Mouse (Mus musculus): ENCODE data around the gene Cep85l. TPM values are rescaled to one million over a fixed set of nuclear protein-coding genes. Genes with fewer than 3 reads are reported as not detected.

Cep85l gene
- total and polyA plus RNA-seq, 3 experiments, result 4.3 to 16.5 (median 16.2) TPM

DNA sequence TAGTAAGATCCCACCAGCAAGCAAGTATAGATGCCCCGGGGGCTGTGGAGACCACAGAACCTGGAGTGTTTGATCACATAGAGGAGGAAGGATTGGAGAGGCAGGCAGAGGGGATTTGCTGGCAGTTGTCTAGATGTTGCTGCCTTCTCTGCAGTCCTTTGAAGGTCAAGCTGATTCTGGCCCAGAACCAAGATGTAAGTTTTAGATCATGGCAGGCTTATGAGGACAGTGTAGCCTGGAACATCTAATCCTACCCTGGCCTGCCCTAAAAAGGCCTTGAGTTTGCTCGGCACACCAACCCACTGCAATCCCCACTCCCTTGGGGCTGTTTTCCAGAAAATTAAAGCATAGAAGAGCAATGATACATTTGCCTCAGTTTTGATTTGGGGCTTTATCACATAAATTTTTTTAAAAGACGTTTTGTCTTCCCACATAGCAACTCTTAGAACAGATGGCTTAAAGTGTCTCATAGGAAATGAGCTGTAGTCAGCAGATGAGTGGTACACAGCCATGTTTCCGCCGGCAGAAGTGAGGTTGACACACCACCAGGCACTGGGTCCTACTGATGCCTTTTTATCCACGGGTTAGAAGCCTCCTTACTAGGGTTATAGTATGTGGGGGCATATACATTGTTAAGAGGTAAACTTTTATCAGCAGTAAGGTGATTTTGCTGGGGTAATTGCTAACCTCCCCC, 8.6 kb upstream of the Cep85l start:
- no peak overlapping the region for H3K27ac ChIP-seq
- H3K79me2 ChIP-seq (replicated peaks; ENCODE audit: control insufficient read depth, insufficient read depth, low read length), result no peaks in the 10 kb centered on the region
- no peaks in the 10 kb centered on the region for H3K27me3 ChIP-seq (ENCODE audit: control insufficient read depth, insufficient read depth, low read length)
- 63% methylated on average over 6 of the region's 6 CpGs for WGBS
- no peaks in the 10 kb centered on the region for H3K4me1 ChIP-seq (ENCODE audit: control insufficient read depth, insufficient read depth, low read length)
- no peak for TF ChIP-seq CTCF (IDR thresholded peaks at IDR 0.05)
- TF ChIP-seq POLR2A (IDR thresholded peaks at IDR 0.05; ENCODE audit: insufficient read depth, low read depth, low read length), result no peak
- no peak for TF ChIP-seq EP300 (IDR thresholded peaks at IDR 0.05; ENCODE audit: insufficient read depth, low read depth, low read length)
- H3K36me3 ChIP-seq (ENCODE audit: control insufficient read depth, insufficient read depth, low read length), result no peaks in the 10 kb centered on the region
- no peak overlapping the region for H3K9ac ChIP-seq (ENCODE audit: low read depth, low read length)
- intact Hi-C loops (cut with DNase I), result no loop called here
- no peak for DNase-seq
- no peak overlapping the region for H3K4me3 ChIP-seq

DNA sequence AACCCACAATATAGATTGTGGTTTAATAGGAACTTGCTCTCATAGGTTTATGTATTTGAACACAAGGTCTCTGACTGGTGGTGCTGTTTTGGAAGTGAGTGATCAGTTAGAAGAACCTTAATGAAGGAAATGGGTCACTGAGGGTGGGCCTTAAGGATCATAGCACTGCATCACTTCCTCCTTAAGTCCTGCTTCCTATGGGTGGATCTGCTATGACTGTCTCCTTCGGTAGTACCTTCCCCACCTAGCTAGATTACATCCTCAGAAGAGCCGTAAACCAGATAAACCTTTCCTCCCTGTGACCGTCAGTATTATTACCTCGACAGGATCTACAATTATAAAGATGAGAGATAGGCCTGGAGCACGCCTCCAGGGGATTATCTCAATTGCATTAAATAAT, 5.7 kb upstream of the Cep85l start:
- H3K36me3 ChIP-seq (ENCODE audit: control insufficient read depth, insufficient read depth, low read length), result no peaks in the 10 kb centered on the region
- H3K27ac ChIP-seq, result no peak overlapping the region; the same call in 1 of the 2 replicates
- WGBS, result 57% methylated on average over 5 of the region's 5 CpGs
- no peaks in the 10 kb centered on the region for H3K27me3 ChIP-seq (ENCODE audit: control insufficient read depth, insufficient read depth, low read length)
- no peaks in the 10 kb centered on the region for H3K4me1 ChIP-seq (ENCODE audit: control insufficient read depth, insufficient read depth, low read length)
- no peak overlapping the region for H3K4me3 ChIP-seq
- H3K79me2 ChIP-seq (replicated peaks; ENCODE audit: control insufficient read depth, insufficient read depth, low read length), result no peaks in the 10 kb centered on the region
- no peak for DNase-seq
- no peak overlapping the region for H3K9ac ChIP-seq (ENCODE audit: low read depth, low read length)
- TF ChIP-seq CTCF (IDR thresholded peaks at IDR 0.05), result no peak
- no peak for TF ChIP-seq POLR2A (IDR thresholded peaks at IDR 0.05; ENCODE audit: insufficient read depth, low read depth, low read length)
- no peak for TF ChIP-seq EP300 (IDR thresholded peaks at IDR 0.05; ENCODE audit: insufficient read depth, low read depth, low read length)
- intact Hi-C loops (cut with DNase I), result no loop called here

DNA sequence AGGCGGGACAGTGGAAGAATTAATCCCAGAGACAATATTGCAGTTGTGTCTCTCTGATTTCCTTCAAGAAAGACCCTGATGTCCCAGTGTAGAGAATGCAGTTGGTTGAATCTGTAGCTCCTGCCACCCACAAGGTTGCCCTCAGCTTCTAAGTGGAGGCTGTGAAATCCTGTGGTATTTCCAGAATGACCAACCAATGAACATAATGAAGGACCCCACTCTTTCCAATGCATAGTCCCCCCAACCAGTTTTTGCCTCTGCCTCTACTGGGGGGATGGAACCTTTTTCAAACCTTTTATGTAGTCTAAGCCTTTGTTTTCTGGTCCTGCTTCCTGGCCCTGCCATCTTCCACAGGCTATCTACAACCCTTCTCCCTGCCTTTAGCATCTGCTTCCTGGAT, 5.1 kb upstream of the Cep85l start:
- 96% methylated on average over 1 of the region's 1 CpGs for WGBS
- Histone ChIP-seq H3K9ac (ENCODE audit: low read depth, low read length) (no peak overlapping the region), H3K4me1 (ENCODE audit: control insufficient read depth, insufficient read depth, low read length) (peaks cover 2% of the 10 kb centered on the region; the same call in 1 of the 2 replicates), H3K4me3 (no peak overlapping the region), H3K27me3 (ENCODE audit: control insufficient read depth, insufficient read depth, low read length) (no peaks in the 10 kb centered on the region), H3K79me2 (replicated peaks; ENCODE audit: control insufficient read depth, insufficient read depth, low read length) (no peaks in the 10 kb centered on the region), H3K27ac (no peak overlapping the region), H3K36me3 (ENCODE audit: control insufficient read depth, insufficient read depth, low read length) (peaks cover 2% of the 10 kb centered on the region; the same call in 1 of the 2 replicates)
- intact Hi-C loops (cut with DNase I), result no loop called here
- no peak for DNase-seq
- TF ChIP-seq EP300 (IDR thresholded peaks at IDR 0.05; ENCODE audit: insufficient read depth, low read depth, low read length) (no peak), CTCF (IDR thresholded peaks at IDR 0.05) (no peak), POLR2A (IDR thresholded peaks at IDR 0.05; ENCODE audit: insufficient read depth, low read depth, low read length) (no peak)

DNA sequence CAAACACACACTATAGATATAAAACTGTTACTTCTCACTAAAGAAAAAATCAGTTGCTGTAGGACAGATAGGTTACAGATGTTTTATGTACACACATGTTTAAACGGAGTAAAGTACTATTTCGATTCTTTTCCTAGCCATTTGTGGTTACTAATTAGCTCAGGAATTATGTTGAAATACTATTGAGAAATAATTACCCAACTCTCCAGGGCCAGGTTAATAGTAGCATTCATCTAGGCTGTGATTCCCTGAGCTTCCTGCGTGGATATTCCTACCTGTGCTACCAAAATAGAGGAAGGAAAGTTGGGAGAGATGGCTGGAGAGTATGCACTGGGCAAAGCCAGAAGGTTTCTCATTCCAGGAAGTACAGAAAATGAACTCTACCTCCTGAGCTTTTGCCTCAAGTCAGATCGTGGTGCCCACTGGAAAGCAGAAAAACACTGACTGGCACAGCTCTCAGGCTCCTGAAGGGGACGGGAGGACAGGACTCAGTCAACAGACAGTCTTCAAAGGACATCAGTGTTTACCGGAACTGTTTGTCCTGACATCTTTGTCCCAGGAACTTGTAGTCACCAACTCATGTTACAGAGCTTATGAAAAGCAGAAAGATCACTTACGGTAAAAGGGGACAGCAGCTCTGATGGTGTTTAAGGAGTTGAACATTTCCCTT, 3.1 kb upstream of the Cep85l start:
- TF ChIP-seq EP300 (IDR thresholded peaks at IDR 0.05; ENCODE audit: insufficient read depth, low read depth, low read length) (no peak), POLR2A (IDR thresholded peaks at IDR 0.05; ENCODE audit: insufficient read depth, low read depth, low read length) (no peak), CTCF (IDR thresholded peaks at IDR 0.05) (no peak)
- no peak for DNase-seq

DNA sequence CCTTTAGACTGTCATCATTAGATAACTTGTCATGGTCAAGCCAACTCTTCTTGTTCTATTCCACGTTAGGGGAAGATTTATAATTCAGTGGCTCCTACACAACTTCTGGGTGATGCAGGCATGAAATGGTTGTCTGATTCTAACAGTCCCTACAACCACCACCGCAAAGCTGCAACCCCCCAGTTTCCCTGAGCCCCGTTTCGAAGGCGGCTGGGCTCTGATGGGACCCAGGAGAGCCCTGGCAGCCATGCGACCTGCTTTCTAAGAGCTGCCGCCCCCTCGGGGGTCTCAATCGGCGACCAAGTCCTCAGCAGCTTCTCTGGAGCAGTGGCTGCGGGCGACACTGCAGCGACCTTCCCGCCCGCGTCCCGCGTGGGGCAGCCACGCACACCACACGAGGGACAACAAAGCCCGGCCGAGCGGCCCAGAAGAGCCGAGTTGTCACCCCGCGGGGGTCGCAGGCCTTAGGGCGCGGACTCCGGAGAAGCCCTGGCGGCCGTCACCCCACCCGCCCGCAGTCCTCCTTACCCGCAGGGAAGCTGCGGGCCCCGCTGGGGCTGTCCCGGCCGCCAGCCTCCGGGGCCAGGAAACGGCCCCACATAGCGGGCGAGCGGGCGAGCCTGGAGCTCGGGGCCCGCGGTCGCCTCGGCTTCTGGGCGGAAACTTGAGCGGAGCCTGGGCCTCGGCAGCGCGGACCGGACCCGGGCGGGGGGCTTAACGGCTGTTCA, 602 bp downstream of the Cep85l start:
- peak overlapping the region; percentile 98 for H3K4me3 ChIP-seq
- H3K9ac ChIP-seq (ENCODE audit: low read depth, low read length), result peak overlapping the region; percentile 100
- peaks cover 13% of the 10 kb centered on the region for H3K36me3 ChIP-seq (ENCODE audit: control insufficient read depth, insufficient read depth, low read length)
- intact Hi-C loops (cut with DNase I), result loop anchor here (1.0 to 2.0 kb wide), 4 partner anchors 19 to 84 kb away; no protein-coding TSS in a partner anchor
- TF ChIP-seq POLR2A (IDR thresholded peaks at IDR 0.05; ENCODE audit: insufficient read depth, low read depth, low read length) (no peak), EP300 (IDR thresholded peaks at IDR 0.05; ENCODE audit: insufficient read depth, low read depth, low read length) (no peak), CTCF (IDR thresholded peaks at IDR 0.05) (peak; percentile 23)
- WGBS, result under 1% methylated on average over 59 of the region's 59 CpGs
- DNase-seq, result no peak
- H3K79me2 ChIP-seq (replicated peaks; ENCODE audit: control insufficient read depth, insufficient read depth, low read length), result peaks cover 4% of the 10 kb centered on the region
- H3K27me3 ChIP-seq (ENCODE audit: control insufficient read depth, insufficient read depth, low read length), result no peaks in the 10 kb centered on the region
- H3K4me1 ChIP-seq (ENCODE audit: control insufficient read depth, insufficient read depth, low read length), result peaks cover 7% of the 10 kb centered on the region
- peak overlapping the region; percentile 99 for H3K27ac ChIP-seq

More for the DNA sequence above, 3.1 kb upstream of the Cep85l start:
- H3K36me3 ChIP-seq (ENCODE audit: control insufficient read depth, insufficient read depth, low read length), result peaks cover 2% of the 10 kb centered on the region; the same call in 1 of the 2 replicates
- H3K27ac ChIP-seq, result no peak overlapping the region
- H3K27me3 ChIP-seq (ENCODE audit: control insufficient read depth, insufficient read depth, low read length), result no peaks in the 10 kb centered on the region
- H3K9ac ChIP-seq (ENCODE audit: low read depth, low read length), result no peak overlapping the region
- intact Hi-C loops (cut with DNase I), result no loop called here
- 75% methylated on average over 7 of the region's 7 CpGs for WGBS
- peaks cover 2% of the 10 kb centered on the region for H3K79me2 ChIP-seq (replicated peaks; ENCODE audit: control insufficient read depth, insufficient read depth, low read length)
- no peak overlapping the region for H3K4me3 ChIP-seq
- peaks cover 4% of the 10 kb centered on the region for H3K4me1 ChIP-seq (ENCODE audit: control insufficient read depth, insufficient read depth, low read length)

All from heart, adult 2 months (tissue).